Mouse (Mus musculus) cerebellum, adult 9-10 months (tissue): Measurements from ENCODE around the gene Cacna1a.
A peak's percentile ranks its signal among the peaks of the same experiment; 100 is the strongest.

Source experiments
- DNase-seq: peaks from one replicate; pipeline ENCODE4 v3.0.0; 2022

Cacna1a gene

GRCm38 (mm10) chr8:84388275-84388674 is at the start of gene Cacna1a:
Cacna1a (plus strand) TSS chr8:84388440.
- DNase-seq: no peak

GRCm38 (mm10) chr8:84338493-84338892 is 49.7 kb upstream of the Cacna1a start:
- DNase-seq: peak; percentile 82

DNA sequence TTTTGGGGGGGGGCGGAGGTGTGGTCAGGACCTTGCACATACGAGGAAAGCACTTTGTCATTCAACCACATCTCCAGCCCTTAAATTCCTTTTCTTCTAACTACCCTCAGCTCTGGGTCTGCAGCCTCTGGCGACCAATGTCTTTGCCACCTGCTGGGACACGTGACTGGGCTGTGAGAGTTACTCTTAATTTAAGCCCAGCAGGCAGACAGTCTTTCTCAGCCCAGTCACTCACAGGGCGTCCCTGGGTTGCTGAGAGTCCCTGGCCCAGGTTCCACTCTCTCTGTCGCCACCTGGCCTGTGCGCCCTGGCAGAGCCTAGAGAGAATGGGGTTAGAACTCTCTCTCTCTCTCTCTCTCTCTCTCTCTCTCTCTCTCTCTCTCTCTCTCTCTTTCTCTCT is 48.9 kb upstream of the Cacna1a start:
- peak; percentile 86 for DNase-seq

- peak; percentile 80 for DNase-seq
Measured at GRCm38 (mm10) chr8:84339867-84340266, 48.4 kb upstream of the Cacna1a start.

- DNase-seq: peak; percentile 77
Measured at GRCm38 (mm10) chr8:84340671-84341070, 47.6 kb upstream of the Cacna1a start.

DNA sequence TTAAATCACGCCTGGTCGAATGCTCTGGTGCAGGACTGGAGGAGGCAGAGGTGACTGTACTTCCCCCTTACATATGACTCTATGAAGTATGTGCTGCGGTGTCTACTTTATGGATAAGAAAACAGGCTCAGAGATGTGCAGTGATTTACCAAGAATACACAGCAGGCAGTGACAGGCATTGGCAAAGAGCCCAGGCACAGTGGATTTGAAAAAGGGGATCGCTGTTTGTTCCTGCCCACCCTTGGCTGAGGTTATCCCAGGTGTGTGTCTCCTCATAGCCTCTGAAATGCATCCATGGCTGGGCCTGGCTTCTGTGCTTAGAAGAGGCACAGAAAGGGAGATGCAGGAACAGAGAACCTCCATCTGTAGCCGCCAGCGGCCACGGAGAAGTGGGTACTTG is 42.7 kb upstream of the Cacna1a start:
- no peak for DNase-seq

DNA sequence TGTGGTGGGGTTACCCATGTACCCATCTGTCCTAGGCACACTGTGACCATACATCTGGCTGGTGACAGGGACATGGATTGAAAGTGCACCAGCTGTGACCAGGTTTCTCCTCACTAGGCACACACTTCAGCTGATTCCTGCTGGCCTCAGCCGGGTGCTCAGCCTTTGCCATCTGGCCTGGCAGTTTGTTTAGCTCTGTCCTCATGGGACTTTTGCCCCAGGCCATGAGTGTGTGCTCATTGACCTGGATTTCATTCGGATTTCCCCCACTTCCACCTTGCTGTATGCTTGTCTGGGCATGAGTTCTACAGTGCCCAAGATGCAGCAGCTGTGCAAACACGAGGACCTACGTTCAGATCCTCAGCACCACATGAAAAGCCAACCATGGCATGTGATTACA is 41.8 kb upstream of the Cacna1a start:
- DNase-seq: no peak

DNA sequence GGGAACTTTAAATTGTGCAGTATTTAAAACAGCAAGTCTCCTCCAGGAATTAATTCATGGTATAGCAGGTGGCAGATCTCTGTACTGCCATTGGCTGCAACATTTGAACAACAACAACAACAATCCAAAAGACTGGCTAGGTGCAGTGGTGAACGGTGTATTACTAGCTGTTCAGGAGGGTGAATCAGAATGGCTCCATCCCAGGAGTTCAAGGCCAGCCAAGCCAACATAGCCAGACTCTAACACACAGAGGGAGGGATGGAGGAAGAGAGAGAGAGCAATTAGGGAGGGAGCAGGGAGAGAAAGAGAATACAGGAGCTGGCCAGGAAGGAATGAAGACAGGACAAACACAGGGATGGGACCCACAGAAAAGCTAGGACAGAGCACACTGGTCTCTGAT is 38.7 kb upstream of the Cacna1a start:
- DNase-seq: no peak

GRCm38 (mm10) chr8:84350960-84351359 is 37.3 kb upstream of the Cacna1a start:
- DNase-seq: no peak

GRCm38 (mm10) chr8:84356482-84356881 is 31.8 kb upstream of the Cacna1a start:
- DNase-seq: no peak

GRCm38 (mm10) chr8:84357631-84358371 is 30.4 kb upstream of the Cacna1a start:
- DNase-seq: peak; percentile 94

- DNase-seq: peak; percentile 89
Measured at GRCm38 (mm10) chr8:84363428-84364134, 24.7 kb upstream of the Cacna1a start.

DNA sequence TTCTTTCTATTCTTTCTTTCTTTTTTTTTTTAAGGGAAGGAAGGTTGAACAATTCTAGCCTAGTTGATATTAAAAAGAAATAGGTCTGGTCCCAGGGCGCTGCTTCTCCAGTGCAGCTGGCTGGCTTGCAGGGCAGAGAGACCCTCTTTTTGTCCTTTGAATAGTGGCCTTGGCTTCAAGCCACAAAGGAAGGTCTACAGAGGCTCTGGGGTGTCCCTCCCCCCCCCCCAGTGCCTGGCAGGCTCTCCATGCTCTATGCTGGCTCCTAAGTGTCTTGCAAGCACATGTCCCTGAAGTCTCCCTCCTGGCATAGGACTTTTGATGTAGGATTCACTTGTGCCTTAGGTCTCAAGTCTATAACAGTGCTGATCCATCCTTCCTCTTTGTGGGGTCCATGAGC is 23.0 kb upstream of the Cacna1a start:
- no peak for DNase-seq

GRCm38 (mm10) chr8:84370972-84371371 is 17.3 kb upstream of the Cacna1a start:
- no peak for DNase-seq

DNA sequence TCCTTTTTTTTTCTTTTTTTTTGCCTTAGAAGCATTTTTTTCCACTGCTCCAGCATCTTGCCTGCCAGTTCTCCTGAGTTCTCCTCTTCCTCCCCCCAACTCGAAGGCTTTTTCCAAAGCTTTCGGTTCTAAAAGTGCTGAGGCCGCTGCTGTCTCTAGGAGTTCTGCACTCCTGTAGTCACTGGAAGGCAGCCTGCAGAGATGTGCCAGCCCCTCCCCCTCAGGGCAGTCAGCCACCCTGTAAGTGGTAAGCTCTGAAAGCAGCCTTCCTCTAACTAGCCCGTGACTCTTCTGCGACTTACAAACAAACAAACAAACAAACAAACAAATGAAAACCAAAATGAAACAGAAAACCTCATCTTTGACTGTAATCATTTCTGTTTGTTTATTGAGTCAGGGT is 13.2 kb upstream of the Cacna1a start:
- no peak for DNase-seq

DNA sequence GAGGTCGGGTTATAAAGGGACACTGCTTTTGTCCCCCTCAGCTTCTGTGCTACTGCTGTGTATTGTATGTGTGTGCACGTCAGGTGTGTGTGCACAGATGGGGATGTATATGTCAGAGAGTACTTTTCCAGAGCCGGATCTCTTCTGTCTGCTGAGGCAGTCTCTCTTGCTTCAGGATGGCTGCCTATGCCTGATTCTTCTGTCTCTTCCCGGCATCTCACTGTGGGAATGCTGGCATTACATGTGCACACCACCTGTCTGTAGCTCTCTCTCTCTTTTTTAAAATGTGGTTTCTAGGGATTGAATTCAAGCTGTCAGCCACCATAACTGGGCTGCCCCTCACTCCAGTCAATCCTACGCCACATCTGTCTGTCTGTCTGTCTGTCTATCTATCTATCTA is 12.4 kb upstream of the Cacna1a start:
- DNase-seq: no peak

GRCm38 (mm10) chr8:84376564-84376963 is 11.7 kb upstream of the Cacna1a start:
- no peak for DNase-seq

GRCm38 (mm10) chr8:84381676-84382075 is 6.6 kb upstream of the Cacna1a start:
- DNase-seq: no peak

DNA sequence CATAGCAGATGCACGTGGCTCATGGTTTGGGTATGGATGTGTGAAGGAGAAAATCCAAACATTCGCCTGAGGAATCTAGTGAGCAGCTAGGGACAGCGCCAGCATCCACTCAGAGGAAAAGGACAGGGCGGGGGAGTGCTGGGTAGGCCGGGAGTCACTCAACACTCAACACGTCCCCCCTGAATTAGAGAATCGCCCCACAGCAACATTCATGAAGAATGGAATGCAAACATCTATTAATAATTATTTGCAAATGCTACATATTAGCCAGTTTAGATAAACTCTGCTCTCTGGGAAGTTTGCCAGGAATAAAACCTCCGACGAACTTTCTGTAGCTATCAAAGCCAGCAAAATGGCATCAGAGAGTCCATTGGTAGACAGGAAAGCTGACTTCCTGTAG is 533 bp downstream of the Cacna1a start:
- no peak for DNase-seq

GRCm38 (mm10) chr8:84389173-84389572 is 933 bp downstream of the Cacna1a start:
- no peak for DNase-seq

- DNase-seq: no peak
Measured at GRCm38 (mm10) chr8:84391611-84392010, 3.4 kb downstream of the Cacna1a start.

DNA sequence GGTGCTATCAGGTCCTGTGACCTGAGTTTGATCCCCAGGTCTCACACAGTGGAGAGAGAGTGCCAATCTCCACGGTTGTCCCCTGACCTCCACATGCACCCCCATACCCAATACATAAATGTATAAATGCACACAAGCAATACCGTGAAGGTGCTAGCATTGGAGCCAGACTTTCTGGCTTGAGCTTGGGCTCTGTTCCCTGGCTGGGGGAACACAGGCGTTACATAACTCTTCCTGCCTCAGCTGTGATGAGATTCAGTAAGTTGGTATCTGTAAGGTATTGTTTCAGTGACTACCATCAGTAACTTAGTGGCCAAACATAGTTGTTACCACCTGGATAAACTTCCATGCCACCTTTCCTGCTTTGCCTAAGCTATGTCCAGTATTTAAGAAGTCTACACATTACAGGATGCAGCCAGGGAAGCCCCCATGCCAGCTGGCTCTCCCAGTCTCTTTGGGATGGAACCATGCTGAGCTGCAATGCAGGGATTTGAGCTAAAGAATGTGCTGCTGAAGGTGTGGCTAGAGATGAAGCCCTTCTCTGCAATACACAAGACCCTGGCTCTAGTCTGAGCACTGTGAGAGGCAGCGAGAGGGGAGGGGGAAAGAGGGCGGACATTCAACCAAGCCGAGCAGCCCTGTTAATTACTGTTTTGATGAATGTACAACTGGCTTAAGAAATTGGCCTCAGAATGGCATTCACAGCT is 7.7 kb downstream of the Cacna1a start:
- DNase-seq: peak; percentile 62

DNA sequence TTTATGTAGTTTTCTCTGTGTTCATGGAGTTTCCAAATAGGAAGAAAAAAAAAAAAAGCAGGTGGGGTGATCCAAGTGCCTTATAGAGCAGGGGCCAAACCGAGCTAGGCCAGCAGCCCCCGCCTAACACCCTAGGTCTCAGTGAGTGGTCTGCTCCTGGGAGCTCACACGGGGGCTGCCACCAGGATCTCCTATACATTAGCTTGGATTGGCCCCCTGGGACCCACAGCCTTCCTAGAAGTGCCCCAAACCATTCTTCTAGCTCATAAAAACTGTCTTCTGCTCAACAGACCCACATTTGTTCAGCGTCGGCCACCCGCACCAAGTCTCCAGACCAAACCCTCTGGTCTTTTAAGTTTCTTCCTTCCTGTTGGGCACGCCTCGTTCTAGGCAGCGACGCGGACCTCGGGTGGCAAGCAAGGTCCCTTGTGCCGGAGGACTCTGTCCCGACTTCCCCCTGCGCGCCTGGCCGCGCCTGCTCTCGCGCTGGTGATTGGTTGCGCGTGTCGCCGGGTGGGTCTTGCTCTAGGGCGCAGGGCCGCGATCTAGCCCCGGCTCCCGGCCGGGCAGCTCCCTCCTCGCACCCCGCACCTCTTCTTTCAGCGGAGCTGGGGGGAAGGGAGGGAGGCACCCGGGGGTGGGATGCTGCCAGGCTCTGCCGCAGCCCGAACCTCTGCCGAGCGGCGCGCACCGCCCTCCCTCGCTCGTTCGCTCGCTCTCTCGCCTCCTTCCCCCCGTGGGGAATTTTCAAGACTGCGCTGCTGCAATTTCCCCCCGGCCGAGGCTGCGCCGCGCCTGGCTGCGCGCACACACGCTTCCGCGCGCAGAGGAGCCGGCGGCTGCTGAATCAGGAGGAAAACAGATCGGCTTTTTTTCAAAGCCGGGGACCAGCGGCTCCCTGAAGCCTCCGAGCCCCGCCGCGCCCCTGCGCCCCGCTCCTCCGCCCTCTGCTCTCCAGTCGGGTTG is 25.9 kb downstream of the Cacna1a start:
- DNase-seq: peak; percentile 75
